ENCODE assay signal across 8 mouse cellular contexts in the genomic region with DNA sequence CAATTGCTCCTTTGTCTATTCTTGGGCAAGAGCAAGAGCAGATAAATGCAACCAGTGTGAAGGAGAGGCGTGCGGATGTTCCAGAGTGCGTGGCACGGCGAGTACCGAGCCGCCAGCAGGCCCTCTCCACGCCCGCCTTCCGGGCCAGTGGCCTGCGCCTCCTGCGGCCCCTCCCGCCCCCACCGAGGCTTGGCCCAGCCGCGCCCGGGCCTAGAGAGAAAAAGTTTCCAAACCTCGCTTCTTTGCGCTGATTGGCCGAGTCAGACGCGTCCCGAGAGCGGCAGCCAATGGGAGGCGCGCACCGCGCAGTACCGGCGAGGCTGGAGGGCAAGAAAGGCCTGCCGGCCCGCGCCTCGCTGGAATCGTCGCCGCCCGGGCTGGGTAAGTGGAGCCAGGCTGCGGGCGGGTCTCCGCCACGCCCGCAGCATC. TPM values are rescaled to one million over a fixed set of nuclear protein-coding genes. Genes with fewer than 3 reads are reported as not detected.
DNase-seq lines count a peak whose midpoint lies in the region; ATAC-seq and TF ChIP-seq lines count a peak whose summit lies in the region.

A gene (plus strand): TSS at position 288 of the 429 bp plus-strand sequence.
A gene (minus strand): TSS at position 364 of the 429 bp plus-strand sequence.

- H3K9ac ChIP-seq in forebrain, postnatal 0 days, result peak within 1 kb of the TSS; percentile 53
- peak within 1 kb of the TSS; percentile 44 for H3K9ac ChIP-seq in neural tube, embryonic 15.5 days (replicated peaks)

- H3K4me3 ChIP-seq in cerebellum, adult 2 months (replicated peaks; ENCODE audit: insufficient read depth, low read depth, low read length), result peak within 1 kb of the TSS; percentile 64
- H3K4me3 ChIP-seq in forebrain, postnatal 0 days (ENCODE audit: low read depth, low read length), result peak within 1 kb of the TSS; percentile 52
- peak within 1 kb of the TSS; percentile 87 for H3K4me3 ChIP-seq in lung, adult 2 months (replicated peaks; ENCODE audit: extremely low read depth, low read depth, low read length)
- H3K4me3 ChIP-seq in neural tube, embryonic 15.5 days (replicated peaks), result peak within 1 kb of the TSS; percentile 60

- DNase-seq in MEL-GATA-1-ER (ENCODE audit: extremely low read depth, low read depth), result peak; percentile 76
- peak; percentile 78 to 83 for DNase-seq in cerebellum, adult 2 months
- DNase-seq in forebrain, postnatal 0 days, result peak; percentile 81
- peak; percentile 89 to 90 for DNase-seq in heart, postnatal 36 days
- DNase-seq in layer of hippocampus, adult 18-20 months (ENCODE audit: low spot score in 2 of 2), result peak; percentile 53 to 81
- peak; percentile 88 for DNase-seq in lung, adult 2 months
- DNase-seq in testis, postnatal 14 days (ENCODE audit: low spot score), result peak; percentile 94

- TF ChIP-seq CTCF in cerebellum, adult 2 months (IDR thresholded peaks at IDR 0.05; ENCODE audit: borderline replicate concordance, insufficient read depth, low read depth, low read length), result no peak
- TF ChIP-seq CTCF in forebrain, postnatal 0 days (IDR thresholded peaks at IDR 0.05; ENCODE audit: low read depth), result no peak
- TF ChIP-seq CTCF in lung, adult 2 months (IDR thresholded peaks at IDR 0.05; ENCODE audit: insufficient read depth, low read length), result no peak

- WGBS in cerebellum, adult 2 months, result 1% methylated on average over 43 of the region's 43 CpGs
- under 1% methylated on average over 36 of the region's 43 CpGs for WGBS in forebrain, postnatal 0 days
- under 1% methylated on average over 43 of the region's 43 CpGs for WGBS in lung, adult 2 months
- WGBS in neural tube, embryonic 15.5 days, result under 1% methylated on average over 42 of the region's 43 CpGs

- H3K9me3 ChIP-seq in forebrain, postnatal 0 days (ENCODE audit: low read length), result no peaks in the 10 kb centered on the region
- no peaks in the 10 kb centered on the region for H3K9me3 ChIP-seq in neural tube, embryonic 15.5 days (replicated peaks)

- H3K36me3 ChIP-seq in forebrain, postnatal 0 days (ENCODE audit: insufficient read depth), result no peaks in the 10 kb centered on the region
- no peaks in the 10 kb centered on the region for H3K36me3 ChIP-seq in neural tube, embryonic 15.5 days

- no peak within 1 kb of the TSS; the same call in 1 of the 2 replicates for H3K27ac ChIP-seq in cerebellum, adult 2 months (ENCODE audit: insufficient read depth, low read length)
- H3K27ac ChIP-seq in forebrain, postnatal 0 days (ENCODE audit: low read depth, low read length), result peak within 1 kb of the TSS; percentile 21; the same call in 1 of the 2 replicates
- peak within 1 kb of the TSS; percentile 72 for H3K27ac ChIP-seq in neural tube, embryonic 15.5 days (replicated peaks)

- 0 out of 2 replicates have a peak, but pooled peaks have one; percentile 19 for TF ChIP-seq POLR2A in cerebellum, adult 2 months (IDR thresholded peaks at IDR 0.05; ENCODE audit: borderline replicate concordance, insufficient read depth, low read length)
- TF ChIP-seq POLR2A in lung, adult 2 months (IDR thresholded peaks at IDR 0.05; ENCODE audit: borderline replicate concordance, extremely low read depth, low read depth, low read length), result peak; percentile 91

- intact Hi-C loops in heart, postnatal 36 days (cut with DNase I), result loop anchor here (5.0 kb wide), 1 partner anchor 154 kb away; a partner anchor contains a TSS

- H3K4me2 ChIP-seq in forebrain, postnatal 0 days (ENCODE audit: low read depth), result peak within 1 kb of the TSS; percentile 93
- peak within 1 kb of the TSS; percentile 76 for H3K4me2 ChIP-seq in neural tube, embryonic 15.5 days

- no peaks in the 10 kb centered on the region; the same call in 1 of the 2 replicates for H3K4me1 ChIP-seq in cerebellum, adult 2 months (ENCODE audit: control insufficient read depth, insufficient read depth, low read length)
- 0 out of 2 replicates have a peak, but pooled peaks cover 3% of the 10 kb centered on the region for H3K4me1 ChIP-seq in forebrain, postnatal 0 days (ENCODE audit: insufficient read depth)
- no peaks in the 10 kb centered on the region; the same call in 1 of the 2 replicates for H3K4me1 ChIP-seq in lung, adult 2 months (ENCODE audit: control insufficient read depth, insufficient read depth, low read length)
- H3K4me1 ChIP-seq in neural tube, embryonic 15.5 days, result peaks cover 21% of the 10 kb centered on the region

- peak; percentile 59 for ATAC-seq in forebrain, postnatal 0 days
- ATAC-seq in neural tube, embryonic 15.5 days (ENCODE audit: low FRiP score), result peak; percentile 42

- no peaks in the 10 kb centered on the region for H3K27me3 ChIP-seq in cerebellum, adult 2 months (ENCODE audit: control insufficient read depth, insufficient read depth, low read length)
- H3K27me3 ChIP-seq in forebrain, postnatal 0 days (ENCODE audit: insufficient read depth, low read length), result no peaks in the 10 kb centered on the region
- H3K27me3 ChIP-seq in neural tube, embryonic 15.5 days (replicated peaks), result no peaks in the 10 kb centered on the region

RNA-seq across cellular contexts. Expression of the first gene that starts in this region (rescaled TPM):
- polyA plus RNA-seq in cerebellum, adult 2 months (2012; rRNA removed), result 32.3 and 34.7 TPM in 2 replicates
- 11.9 and 14.1 TPM in 2 replicates for total RNA-seq in forebrain, postnatal 0 days (2014; rRNA removed)
- polyA plus RNA-seq in forebrain, postnatal 0 days (2015; fragmentation: Nextera tagmentation; extraction: Ambion mirVana), result 15.2 and 17.7 TPM in 2 replicates
- 10 to 100 TPM; 30.9 to 32.2 TPM for total RNA-seq in heart, postnatal 36 days (2021)
- 10 to 100 TPM; 29.0 TPM for total RNA-seq in layer of hippocampus, adult 18-20 months (2021)
- polyA plus RNA-seq in lung, adult 2 months (2012; rRNA removed), result 39.1 and 39.3 TPM in 2 replicates
- polyA plus RNA-seq in neural tube, embryonic 15.5 days (2015; fragmentation: Nextera tagmentation; extraction: Ambion mirVana), result 18.5 and 36.8 TPM in 2 replicates

RNA-seq across cellular contexts. Expression of the second gene that starts in this region (rescaled TPM):
- polyA plus RNA-seq in cerebellum, adult 2 months (2012; rRNA removed), result 39.2 and 39.9 TPM in 2 replicates
- total RNA-seq in forebrain, postnatal 0 days (2014; rRNA removed), result 22.4 and 26.4 TPM in 2 replicates
- polyA plus RNA-seq in forebrain, postnatal 0 days (2015; fragmentation: Nextera tagmentation; extraction: Ambion mirVana), result 6.5 and 8.6 TPM in 2 replicates
- total RNA-seq in heart, postnatal 36 days (2021), result 10 to 100 TPM; 32.4 to 33.0 TPM
- 100 to 1,000 TPM; 131 to 142 TPM for total RNA-seq in layer of hippocampus, adult 18-20 months (2021)
- 12.1 and 15.7 TPM in 2 replicates for polyA plus RNA-seq in lung, adult 2 months (2012; rRNA removed)
- 14.6 and 15.9 TPM in 2 replicates for polyA plus RNA-seq in neural tube, embryonic 15.5 days (2015; fragmentation: Nextera tagmentation; extraction: Ambion mirVana)
